Mouse (Mus musculus) small intestine, adult 2 months (tissue): ENCODE measurements around the gene Tuba1c.

Experiments
- CTCF ChIP-seq: fragments of 200-500 bp; IDR thresholded peaks from 2 replicates; pipeline ENCODE4 v1.5.1; 2012; ENCODE audit warnings: low read depth, mild to moderate bottlenecking, control low read depth, inconsistent platforms, low read length, moderate library complexity, mixed read lengths; ENCODE audit not compliant: insufficient replicate concordance, insufficient read length; ENCODE audit errors: extremely low read depth
- POLR2A ChIP-seq: fragments of 200-500 bp; IDR thresholded peaks from 2 replicates; pipeline ENCODE4 v1.6.1; 2012; ENCODE audit warnings: low read depth, mild to moderate bottlenecking, control low read depth, inconsistent platforms, low read length, moderate library complexity

DNA sequence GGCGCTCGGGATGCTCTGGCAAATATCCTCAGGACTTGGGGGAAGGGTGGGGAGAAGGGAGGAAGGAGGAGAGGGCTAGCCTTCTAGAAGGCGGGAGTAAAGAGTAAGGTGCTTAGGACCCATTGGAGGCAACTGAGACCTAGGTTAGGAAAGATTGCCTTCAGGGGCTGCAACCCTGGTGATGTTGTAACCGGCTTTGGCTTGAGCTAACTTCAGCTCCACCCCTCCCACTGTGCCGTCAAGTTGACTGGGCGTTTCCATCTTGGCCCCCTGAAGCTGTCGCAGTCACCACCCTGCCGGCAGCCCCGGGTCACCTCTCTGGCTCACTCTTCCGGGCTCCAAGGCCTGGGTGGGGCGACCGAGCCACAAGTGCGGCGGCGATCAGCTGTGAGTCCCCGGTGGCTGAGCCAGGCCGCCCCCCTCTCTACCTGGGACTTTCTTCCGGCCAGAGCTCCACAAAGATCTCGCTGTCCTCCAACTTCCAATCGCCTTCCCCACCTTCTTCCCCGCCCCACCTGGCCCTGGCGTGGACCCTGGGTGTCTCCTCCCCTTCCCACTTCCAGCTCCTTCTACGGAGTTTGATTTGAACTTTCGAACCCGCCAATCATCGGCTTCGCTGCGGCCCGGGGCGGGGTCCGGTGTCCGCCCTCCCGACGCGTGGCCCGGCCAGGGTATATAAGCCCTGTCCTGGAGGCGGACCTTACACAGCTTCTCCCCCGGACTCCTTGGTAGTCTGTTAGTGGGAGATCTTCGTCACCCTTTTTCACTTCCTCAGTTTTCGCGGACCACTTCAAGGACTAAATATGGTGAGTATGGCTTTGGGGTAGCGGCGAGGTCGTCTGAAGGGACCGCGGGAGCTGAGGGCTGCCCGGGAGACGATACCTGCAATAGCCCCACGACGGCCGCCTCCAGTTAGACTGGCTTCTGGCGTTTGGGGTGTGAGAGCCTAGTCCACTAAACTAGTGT lies at the start of gene Tuba1c:
- TF ChIP-seq CTCF (no peak), POLR2A (peak; percentile 97)
